Mouse (Mus musculus): ENCODE data around the gene Hpd.

The Hpd gene

DNA sequence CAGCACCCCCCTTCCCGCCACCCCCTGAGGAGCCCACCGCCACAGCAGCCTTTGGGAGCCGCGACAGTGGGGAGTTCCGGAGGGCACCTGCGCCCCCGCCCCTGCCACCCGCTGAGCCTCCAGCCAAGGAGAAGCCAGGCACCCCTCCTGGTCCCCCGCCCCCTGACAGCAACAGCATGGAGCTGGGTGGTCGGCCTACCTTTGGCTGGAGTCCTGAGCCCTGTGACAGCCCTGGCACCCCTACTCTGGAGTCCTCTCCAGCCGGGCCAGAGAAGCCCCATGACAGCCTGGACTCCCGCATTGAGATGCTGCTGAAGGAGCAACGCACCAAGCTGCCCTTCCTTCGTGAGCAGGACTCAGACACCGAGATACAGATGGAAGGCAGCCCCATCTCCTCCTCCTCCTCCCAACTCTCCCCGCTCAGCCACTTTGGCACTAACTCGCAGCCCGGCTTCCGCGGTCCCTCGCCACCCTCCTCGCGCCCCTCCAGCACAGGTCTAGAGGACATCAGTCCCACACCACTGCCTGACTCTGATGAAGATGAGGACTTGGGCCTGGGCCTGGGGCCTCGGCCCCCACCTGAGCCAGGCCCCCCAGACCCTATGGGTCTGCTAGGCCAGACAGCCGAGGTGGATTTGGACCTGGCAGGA, 34.3 kb downstream of the Hpd start:
- no peak for DNase-seq (ENCODE audit: low spot score in 2 of 2)

DNA sequence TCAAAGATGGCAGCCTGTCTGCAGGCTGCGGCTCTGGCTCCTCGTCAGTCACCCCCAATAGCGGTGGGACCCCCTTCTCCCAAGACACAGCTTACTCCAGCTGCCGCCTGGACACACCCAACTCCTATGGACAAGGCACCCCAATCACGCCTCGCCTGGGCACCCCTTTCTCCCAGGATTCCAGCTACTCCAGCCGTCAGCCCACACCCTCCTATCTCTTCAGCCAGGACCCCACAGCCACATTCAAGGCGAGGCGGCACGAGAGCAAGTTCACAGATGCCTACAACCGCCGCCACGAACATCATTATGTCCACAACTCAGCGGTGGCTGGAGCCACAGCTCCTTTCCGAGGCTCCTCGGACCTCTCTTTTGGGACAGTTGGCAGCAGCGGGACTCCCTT, 35.0 kb downstream of the Hpd start:
- no peak for DNase-seq (ENCODE audit: low spot score in 2 of 2)

DNA sequence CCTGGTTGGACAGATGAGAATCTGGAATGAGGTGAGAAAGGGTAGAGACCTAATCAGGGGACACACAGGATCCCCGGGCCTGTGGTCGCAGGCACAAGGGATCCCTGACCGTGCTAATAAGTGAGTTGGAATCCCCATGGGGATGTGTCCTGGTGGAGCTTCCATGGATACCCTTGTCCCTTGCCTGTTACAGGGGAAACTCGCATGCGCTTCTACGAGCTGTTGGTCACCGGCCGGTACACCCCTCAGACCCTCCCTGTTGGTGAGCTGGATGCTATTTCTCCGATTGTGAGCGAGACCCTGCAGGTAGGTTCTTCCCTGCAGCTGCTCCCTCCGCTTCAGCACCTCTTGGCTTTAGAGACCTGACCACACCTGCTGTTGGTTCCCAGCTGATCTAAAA, 36.2 kb downstream of the Hpd start:
- no peak for DNase-seq (ENCODE audit: low spot score in 2 of 2)

- no peak for DNase-seq (ENCODE audit: low spot score in 2 of 2)
Measured at GRCm38 (mm10) chr5:123144746-123145590, 37.6 kb downstream of the Hpd start.

DNA sequence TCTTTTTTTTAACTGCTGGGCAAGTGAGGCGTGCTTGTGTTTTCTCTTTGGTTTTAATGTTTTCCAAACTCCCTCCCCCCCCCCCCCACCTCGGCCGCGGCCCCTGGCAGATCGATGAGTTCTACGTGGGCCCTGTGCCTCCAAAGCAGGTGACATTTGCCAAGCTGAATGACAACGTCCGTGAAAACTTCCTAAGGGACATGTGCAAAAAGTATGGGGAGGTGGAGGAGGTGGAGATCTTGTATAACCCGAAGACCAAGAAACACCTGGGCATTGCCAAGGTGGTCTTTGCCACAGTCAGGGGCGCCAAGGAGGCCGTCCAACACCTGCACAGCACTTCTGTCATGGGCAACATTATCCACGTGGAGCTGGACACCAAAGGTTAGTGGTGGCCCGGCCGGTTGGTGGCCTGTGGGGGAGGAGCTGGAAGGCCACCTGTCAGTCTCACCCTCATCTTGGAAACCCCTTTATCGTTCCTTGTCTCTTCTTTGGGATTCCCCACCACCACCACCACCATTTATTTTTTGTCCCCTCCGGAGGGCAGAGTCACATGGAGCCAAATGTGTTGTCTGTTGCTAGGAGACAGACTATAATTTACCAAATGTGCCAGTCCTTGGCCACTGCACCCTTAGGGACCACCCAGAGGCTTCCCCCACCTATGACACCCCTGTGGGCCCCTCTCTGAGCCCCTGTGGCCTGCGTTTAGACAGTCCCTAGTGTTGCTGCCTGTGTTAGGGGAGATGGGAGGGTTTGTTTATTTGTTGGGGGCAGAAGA, 38.4 kb downstream of the Hpd start:
- no peak for DNase-seq (ENCODE audit: low spot score in 2 of 2)

GRCm38 (mm10) chr5:123143251-123143970, 39.1 kb downstream of the Hpd start:
- DNase-seq (ENCODE audit: low spot score in 2 of 2), result no peak

- DNase-seq (ENCODE audit: low spot score in 2 of 2), result no peak
Measured at GRCm38 (mm10) chr5:123142161-123143157, 40.1 kb downstream of the Hpd start, which contains the start of gene Setd1b. Gene Setd1b, plus strand, starts transcription at chr5:123142193.

DNA sequence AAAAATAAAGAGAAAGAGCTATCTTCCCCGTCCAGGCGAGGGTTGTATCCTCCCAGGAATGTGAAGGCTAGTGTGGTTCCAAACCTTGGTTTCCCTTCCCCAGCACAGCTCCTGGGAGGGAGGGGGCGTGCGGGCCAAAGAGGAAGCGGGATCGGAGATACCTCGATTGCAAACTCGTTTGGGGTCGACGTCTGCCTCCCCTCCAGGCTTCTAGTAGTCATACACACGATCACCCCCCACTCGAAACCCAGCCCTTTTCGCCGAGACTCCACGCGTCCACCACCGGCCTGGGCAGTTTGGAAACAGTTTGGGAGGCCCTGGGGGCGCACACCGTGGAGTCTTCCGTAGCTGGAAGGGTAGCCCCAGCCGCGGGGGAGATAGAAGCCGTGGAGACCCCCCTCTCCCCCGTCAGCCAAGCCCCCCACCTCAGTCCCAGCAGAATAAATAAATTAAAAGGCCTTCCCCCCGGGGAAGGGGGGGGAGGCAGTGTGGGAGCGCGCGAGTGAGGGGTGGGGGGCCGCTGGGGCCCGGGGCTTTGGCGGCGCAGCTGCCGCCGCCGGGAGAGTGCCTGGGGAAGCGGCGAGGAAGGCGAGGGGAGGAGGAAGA, 40.9 kb downstream of the Hpd start:
- DNase-seq (ENCODE audit: low spot score in 2 of 2), result no peak

DNA sequence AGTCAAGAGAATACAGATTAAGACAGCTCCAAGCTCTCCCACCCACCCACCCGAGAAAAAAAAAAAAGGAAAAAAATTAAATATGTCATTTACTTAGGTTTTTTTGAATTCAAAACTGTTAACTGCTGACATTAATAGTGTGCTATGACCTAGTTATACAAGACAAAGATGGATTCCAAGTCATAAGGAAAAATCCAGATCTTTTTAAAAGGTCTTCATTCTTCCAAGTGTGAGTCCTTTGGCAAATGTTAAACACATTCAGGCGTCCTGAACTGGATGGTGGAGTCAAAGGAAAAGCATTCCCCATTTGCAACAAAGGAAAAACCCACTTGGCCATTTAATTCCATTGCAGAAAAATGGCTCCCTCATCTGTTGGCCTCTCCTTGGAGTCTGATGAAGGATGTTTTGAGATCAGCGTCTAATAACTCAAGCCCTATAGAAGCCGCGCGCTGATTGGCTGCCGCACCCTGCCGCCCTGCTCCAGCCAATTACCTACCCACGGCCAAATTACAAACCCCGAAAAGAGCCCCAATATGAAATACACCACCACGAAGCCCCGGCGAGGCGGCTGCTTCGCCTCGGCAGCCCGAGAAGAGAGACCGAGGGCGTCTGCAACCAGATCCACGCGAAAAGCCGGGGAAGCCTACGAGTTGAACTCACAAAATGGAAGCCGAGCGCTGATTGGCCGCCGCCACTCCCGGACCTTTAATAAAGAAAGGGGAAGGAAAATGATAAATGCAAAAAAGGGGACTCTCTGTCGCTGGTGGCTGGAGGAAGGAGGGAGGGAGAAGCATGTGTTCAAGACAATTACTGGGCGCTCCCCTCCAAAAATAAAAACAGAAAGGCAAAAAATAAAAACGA, 41.6 kb downstream of the Hpd start:
- peak; percentile 92 to 94 for DNase-seq (ENCODE audit: low spot score in 2 of 2)

- no peak for DNase-seq (ENCODE audit: low spot score in 2 of 2)
Measured at GRCm38 (mm10) chr5:123139722-123140627, 42.6 kb downstream of the Hpd start.

DNA sequence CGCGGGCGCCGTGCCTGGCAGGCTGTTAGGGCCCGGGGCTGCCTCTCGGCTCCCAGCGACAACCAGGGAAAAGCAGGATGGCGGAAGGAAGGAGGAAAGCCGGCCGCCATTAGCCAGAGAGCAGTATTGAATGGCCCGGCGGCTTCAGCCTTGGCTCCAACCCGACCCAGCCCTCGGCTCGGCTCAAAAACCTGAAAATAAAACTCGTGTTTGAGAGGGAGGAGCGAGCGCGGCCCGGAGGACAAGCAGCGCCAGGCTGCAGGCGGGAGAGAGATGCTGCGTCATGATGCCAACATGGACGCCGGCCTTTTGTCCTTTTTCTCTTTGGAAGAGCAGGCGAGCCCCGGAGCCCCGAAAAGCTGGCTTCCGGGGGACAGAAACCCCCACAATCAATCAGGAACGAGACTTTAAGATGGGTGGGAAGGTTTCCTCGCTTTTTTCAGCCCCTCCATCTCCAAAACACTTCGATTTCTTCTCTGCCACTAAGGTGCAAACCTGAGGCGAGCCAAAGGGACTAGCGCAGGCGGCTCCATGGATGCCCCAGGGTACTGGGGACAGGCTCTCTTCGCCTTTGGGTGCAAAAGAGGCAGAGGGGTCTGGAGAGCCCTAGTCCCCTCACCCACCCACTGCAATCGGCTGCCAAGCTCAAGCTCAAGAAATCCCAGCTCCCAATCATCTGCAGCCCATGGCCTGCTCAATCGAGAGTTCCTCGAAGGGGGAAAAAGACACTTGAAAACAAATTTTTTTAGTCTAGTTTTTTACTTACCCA, 43.4 kb downstream of the Hpd start:
- peak; percentile 78 to 80 for DNase-seq (ENCODE audit: low spot score in 2 of 2)

DNA sequence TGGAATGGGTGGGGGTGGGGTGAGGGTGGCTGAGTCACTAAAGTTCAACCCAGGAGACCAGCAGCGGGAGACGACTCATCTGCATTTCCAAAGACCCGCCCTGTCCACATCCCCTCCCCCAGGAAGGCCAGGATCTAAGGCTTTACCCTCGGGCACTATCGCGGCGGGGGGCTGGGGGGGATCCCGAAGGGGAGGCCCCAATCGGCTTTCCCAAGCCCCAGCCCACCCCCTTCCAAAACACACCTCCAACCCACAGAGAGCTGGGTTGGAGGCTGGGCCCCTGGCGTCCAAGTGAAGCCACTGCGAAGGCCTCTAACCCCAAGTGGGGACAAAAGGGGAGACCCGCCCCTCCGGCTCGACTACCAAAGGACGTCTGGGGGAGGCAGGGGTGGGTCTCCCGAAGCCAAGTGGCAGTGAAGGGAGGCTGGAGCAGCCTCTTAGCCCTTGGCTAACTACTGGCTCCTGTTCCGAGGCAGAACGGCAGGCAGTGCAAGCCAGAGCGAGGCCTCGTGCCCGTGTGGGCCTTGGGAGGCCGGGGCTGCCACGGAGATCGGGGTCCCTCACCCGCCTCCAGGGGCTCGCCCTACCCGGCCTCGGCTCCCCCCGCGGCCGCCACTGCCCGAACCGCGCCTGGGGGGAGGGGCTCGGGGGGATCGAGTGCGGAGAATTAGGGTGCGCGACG, 44.2 kb downstream of the Hpd start:
- no peak for DNase-seq (ENCODE audit: low spot score in 2 of 2)

- DNase-seq (ENCODE audit: low spot score in 2 of 2), result no peak
Measured at GRCm38 (mm10) chr5:123137910-123138229, 44.7 kb downstream of the Hpd start.

GRCm38 (mm10) chr5:123137044-123137909, 45.2 kb downstream of the Hpd start:
- peak in 1 of 2 experiments; percentile 69 for DNase-seq (ENCODE audit: low spot score in 2 of 2)

- peak; percentile 84 to 91 for DNase-seq (ENCODE audit: low spot score in 2 of 2)
Measured at GRCm38 (mm10) chr5:123136361-123137043, 46.0 kb downstream of the Hpd start.

Data from right cerebral cortex, postnatal 36 days (tissue).